Mouse (Mus musculus): ENCODE measurements around the gene Tspear. TPM values are rescaled to one million over a fixed set of nuclear protein-coding genes. Genes with fewer than 3 reads are reported as not detected.
"Not testable (repeated sequence)": the region's sequence is repeated elsewhere in the genome, so short reads cannot be mapped to it uniquely, and the experiment has no call there.

Gene Tspear
- not detected for total RNA-seq (2022)

DNA sequence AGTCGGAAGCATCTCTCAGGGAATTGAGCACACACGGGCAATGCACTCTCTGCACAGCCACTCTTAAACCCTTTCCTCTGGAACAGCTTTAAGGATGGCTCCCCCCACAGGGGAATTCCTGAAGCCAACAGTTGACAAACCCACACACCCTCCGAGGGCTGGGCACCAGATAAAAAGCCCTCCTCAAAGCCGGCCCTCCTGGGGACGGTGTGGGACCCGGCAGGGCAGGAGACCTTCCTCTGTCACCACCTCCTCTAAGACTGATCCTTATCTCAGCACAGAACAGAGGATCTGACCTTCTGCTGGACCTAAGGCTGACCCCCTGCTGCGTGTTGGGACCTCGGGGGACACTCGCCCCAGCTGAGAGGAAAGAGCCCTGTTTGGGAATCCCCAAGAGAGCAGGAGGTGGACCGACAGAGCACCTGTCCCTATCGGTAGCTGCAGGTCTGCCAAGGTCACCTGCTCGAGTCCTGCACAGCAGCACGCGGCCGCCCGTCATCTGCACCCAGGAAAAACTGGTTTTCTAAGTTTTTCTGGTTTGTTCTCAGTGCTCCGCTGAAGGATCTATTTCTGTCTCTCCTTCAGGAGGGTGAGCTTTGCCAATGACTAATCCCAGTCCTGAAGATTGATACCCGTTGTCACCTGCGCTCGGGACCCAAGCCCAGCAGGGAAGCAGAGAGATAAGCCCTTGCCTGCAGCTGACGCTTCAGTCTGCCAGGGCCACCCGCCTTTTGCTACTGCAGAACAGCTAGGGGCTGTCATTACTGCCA lies at the start of gene Tspear:
TSS of gene Tspear (plus strand) at position 675 of the 770 bp plus-strand sequence.
- peak; percentile 15 for DNase-seq (ENCODE audit: low spot score)

DNA sequence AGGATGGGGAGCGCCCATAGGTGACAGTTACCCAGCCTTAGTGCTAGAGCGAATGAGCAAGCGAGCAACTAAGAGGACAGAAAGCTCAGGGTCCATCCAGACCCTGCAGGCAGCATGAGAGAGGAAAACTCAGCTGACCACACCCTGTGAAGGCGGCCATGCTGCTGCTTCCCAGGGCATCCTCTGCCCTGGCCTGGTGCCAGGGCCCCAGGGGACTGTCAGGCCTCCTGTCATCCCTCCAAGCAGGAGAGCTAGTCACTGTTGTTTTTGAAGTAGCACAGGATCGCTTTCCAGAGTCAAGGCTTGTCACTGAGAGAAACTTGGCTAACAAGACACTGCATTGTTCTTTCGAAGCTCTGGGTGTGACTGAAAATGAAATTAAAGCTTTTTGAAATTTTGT lies 47.4 kb upstream of the Tspear start:
- no peak for DNase-seq (ENCODE audit: low spot score)

DNA sequence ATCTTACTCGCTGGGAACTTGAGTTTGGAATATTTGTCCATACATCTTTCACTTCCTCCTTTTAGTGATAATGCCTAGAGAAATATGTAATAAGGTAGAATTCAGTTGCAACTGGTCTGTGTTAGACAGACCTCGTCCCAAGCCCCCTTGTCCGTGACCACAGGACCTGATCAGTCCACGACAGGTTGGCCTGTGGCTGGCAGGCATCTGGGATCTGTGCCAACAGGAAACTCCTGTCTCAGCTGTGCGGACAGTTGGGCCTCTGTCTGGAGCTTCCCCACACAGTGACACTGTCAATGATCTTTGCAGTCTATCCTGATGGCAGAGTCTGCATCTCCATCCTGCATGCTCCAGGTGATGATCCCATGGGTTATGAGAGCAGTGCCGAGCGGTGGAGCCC lies 43.2 kb upstream of the Tspear start:
- DNase-seq (ENCODE audit: low spot score): no peak

DNA sequence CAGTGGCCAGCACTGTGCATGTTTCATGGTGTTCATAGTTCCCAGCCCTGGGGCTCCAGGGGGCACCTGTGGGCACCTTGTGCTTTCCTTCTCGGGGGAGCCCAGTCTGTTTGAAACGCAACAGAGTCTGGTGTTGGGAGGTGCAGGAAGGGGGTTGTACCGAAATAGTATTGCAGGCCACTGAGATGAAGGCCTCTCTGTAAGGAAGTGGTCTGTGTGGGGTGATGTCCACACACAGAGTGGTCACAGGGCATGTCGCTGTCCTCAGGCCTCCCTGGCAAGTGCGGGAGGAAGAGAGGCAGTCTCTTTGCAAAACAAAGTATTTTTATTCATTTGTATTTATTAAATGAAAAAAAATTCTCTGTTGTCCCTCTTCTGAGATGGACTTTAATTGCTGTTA lies 40.8 kb upstream of the Tspear start:
- DNase-seq (ENCODE audit: low spot score): no peak

DNA sequence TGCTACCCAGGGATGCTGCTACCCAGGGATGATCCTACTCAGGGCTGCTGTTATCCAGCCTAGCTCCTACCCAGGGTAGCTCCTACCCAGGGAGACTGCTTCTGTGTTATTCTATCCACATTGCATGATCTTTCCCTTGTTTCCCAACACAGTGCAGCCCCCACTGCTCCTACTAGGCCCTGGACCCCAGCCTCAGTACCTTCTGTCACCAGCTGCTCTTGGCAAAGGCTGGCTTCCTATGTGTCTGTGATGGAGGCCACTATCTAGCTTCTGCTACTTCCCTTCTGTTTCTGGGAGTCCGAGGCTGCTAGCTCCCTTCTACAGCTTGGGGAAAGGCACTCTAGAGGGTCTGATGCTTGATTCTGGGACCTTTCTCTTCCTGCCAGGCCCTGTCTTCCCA lies 38.9 kb upstream of the Tspear start:
- DNase-seq (ENCODE audit: low spot score): no peak

DNA sequence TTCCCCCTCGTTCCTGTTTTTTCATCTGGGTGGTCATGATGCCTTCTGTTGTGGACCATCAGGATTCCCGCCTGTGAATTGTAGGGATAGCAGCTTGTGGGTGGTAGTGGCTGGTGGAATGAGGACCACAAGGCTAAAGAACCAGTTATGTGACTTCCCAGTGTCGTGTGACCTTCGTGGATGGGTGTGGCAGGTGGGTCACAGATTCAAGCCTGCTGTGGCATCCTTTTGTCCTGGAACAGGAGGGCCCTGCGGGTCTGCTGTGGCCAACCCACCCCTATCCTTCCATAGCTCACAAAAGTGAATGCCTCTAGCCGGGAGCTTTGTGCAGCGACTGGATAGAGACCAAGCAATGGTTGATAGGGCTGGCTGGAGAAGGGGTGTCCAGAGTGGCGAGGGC lies 38.5 kb upstream of the Tspear start:
- DNase-seq (ENCODE audit: low spot score): no peak

DNA sequence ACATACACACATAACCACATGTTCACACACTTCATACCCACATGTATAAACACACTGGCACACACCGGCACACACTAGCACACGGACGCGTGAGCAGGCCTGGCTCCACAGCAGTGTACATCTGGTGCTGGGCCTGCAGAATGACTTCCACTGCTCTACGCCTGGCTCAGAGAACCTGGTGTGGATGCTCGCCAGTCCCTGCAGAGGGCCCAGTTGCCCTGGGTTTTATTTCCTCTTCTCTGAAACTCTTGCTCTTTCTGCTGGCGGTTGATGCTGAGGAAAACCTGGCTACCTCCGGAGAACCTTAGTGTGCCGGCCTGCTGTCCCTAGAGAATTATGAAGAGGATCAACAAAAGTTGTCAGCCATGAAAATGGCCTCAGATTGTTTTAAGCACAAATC lies 34.3 kb upstream of the Tspear start:
- no peak for DNase-seq (ENCODE audit: low spot score)

DNA sequence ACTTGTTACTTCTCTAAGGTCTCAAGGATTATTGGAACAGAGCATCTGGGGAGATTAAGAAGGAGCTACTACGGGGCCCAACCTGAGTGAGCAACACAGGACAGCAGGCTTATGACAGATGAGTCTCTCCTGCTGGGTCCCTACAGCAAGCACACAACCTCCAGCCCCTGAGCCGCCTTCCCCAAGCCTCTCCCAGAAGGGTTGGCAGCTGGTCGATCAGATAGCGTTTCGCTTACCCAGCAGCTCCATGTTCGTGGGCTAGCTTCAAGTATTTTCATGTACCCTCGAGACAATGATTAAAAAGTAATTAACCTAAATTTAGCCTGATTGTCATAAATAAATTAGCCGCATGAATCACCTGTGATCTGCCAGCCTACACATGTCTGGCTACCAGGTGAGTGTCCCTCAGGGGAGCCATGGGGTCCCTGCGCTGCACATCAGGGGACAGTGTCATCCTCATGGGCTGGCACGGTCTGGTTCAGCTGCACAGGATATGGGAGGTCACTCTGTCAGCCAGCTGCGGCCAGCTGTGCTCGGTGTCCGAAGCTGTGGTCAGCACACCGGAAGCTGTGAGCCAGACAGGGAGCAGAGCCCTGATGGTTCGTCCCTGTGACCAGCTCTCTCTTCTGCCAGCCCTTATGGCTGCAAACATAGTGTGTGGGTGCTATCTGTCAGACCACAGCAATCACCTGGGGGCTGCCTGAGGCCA lies 27.9 kb upstream of the Tspear start:
- DNase-seq (ENCODE audit: low spot score): no peak

DNA sequence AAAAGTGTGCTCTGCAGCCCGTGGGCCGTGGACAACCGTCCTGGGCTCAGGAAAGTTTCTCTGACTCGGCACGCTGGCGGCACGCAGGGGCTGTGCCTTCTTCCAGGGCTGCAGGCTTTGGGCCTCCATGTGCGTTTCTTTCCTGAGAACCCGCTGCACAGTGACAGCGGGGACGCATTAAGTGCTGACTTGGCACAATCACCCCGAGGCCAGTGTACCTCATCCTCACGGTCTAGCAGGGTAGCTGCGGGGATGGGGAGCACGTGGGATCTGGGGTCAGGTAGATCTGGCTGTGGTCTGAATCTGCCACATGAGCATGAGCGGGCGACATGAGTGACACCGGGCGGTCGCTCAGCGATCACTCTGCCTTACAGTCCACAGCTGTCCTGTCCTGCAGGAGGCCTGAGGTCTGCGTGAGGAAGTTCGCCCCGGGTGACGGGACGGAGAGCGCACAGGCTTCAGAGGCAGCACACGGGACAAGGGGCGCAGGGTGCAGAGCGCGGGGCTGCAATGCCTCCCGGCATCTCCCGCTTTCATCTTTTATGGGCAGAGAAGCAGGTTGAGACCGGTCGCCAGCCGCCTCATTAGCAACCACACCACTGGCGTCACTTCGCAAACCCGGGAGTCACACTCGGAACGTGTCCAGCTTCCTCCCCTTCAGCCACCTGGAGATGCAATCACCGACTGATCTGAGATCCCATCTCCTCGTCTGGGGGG lies 22.3 kb upstream of the Tspear start:
- no peak for DNase-seq (ENCODE audit: low spot score)

DNA sequence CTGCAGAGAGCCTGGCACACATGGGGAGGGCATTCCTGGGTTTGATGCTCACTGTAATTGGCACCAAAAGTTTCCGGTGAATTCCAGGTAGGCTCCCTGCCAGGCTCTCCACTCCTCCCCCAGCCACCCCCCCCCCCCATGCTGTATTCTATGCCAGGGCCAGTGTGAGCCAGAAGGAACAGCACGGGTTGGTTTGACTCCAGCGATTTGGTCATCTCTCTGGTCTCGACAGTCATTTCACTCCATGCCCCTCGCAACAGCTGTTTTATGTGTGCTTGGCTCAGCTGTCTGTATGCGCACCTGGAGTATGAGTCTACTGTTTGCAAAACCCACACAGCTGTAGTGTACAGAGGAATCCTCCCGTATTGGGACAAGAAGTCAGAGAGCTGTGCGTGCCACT lies 20.0 kb upstream of the Tspear start:
- DNase-seq (ENCODE audit: low spot score): no peak

DNA sequence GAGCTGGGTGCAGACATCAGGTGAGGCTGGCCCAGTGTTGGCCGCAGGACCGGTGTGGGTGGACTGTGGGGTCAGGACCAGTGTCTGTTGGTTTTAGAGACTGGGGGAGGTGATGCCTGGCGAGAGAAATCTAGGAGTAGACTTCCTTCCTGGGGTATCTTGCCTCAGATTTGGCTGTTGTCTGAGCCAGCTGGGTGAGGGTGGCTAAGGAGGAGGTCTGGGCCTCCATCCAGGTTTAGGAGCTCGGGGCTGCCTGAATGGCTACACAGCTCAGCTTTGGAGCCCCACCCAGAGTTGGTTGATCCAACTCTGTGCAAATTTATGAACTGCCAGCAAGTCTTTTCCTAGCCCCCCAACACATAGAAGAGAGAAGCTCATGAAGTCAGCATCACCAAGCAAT lies 19.0 kb upstream of the Tspear start:
- no peak for DNase-seq (ENCODE audit: low spot score)

DNA sequence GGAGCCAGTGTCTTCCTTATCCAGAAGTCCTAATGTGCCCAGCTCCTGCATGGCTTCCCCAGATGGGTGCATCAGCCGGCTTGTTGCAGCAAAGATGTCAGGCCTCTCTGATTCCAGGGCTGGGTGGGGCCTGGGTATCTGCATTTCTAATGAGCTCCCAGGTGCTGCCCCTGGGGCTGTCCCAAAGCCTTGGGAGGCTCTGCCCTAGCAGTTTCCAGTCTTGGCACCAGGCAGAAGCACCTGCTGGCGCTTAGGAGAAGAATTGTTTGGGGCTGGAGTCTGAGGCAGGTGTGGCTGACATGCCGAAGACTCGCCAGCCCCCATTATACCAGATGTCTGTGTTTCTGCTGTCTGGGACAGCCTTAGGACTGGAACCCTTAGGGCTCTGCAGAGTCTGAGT lies 15.7 kb upstream of the Tspear start:
- DNase-seq (ENCODE audit: low spot score): no peak

DNA sequence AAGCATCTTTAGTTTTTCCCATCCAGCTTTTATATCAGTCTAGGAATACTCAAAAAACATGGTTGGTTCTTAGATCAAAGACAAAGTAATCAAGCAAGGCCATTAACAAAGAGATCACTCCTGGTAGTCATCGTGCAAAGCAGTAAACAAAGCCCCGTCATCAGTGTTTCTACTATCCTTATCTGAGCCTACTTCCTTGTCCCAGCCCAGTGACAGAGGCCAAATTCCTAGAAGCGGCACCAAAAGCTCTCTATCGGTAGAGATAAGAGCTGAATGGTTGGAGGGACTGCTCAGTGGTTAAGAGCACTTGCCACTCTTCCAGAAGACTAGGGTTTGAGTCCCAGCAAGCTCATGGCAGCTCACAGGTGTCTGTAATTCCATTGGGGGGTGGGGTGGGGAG lies 14.8 kb upstream of the Tspear start:
- no peak for DNase-seq (ENCODE audit: low spot score)

DNA sequence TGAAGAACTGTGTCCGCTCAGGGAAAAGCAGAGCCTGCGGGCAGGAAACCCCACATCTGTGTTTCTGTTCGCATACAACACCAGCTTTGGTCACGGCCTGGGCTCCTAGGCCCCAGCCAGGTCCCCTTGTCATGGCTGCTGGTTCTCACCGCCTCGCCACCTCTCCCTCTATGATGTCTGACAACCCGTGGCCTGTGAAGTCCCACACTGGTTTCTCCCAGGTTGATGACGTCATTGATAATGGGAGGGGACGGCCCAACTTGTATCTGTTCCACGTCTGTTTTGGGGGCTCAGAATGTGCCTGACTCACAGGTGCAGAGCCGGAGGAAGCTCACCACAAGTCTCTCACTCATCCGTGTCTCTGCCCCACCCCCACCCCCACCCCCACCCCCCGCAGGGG lies 12.6 kb upstream of the Tspear start:
- no peak for DNase-seq (ENCODE audit: low spot score)

DNA sequence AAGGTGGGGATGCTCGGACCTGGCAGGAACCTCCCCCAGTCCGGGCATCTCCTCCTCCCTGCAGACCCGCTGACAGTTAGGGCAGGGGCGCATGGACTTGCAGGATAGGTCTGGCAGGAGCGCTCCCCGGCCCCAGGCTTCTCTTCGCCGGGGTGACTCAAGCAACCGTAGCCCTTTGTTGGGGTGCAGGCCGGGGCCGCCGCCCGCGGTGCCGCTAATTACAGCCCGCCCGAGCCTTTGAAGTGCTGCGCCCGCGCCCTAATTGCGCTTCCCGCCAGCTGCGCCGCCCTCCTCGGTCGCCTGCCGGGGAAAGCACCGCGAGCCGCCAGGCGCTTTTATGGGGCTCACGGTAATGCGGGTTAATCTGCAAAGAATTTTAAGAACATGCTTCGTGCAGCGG lies 8.8 kb upstream of the Tspear start:
- no peak for DNase-seq (ENCODE audit: low spot score)

DNA sequence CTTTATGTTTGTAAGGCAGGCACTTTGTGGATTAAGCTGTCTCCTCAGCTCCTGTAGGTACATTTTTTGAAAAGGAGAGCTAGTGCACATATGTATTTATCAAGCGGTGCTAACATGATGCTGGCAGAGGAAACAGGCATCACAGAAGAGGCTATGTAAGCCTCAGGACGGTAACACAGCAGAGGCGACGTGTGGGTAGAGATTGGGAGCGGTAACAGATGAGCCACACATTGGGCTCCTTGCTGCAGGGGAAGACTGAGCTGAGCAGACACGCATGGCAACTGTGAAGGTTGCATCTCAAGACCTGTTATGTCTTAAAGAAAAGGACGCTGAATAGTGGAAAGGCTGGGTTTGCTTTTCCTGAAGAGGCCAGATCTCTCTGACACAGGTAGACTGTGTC lies 3.4 kb upstream of the Tspear start:
- DNase-seq (ENCODE audit: low spot score): no peak

DNA sequence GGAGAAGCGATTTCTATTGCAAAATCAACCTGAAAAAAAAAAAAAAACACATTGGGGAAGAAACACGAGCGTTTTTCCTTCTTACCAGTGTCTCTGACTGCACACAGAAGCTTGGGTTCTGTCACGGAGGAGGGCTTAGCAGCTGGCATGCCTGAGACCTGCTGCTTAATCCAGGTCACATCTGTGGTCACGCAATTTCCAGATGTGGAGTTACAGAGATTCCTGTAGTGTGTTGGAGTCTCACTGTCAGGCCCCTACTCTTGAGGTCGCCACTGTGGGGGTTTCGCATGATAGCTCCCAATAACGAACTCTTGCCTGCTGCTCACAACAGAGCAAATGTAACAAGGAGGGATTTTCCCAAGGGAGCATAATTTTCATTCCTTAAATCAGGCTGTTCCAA lies 2.2 kb upstream of the Tspear start:
- DNase-seq (ENCODE audit: low spot score): no peak

DNA sequence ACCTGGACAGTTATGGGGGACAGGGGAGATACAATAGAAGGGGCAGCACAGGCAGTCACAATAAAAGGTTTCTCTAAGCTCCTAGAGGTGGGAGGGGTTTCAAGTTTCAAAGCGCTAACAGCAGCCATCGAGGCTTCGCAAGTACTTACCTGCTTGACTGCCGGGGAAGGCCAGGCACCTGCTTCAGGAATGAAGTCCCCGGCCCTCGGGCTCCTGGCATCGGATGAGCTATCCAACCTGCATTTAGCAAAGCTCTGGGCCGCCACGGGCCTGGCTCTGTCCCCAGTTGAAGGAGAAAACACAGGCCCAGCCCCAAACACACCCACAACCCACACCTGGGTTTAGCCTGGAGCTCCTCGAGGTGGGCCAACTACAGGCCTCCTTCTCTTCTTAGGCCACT lies 652 bp downstream of the Tspear start:
- DNase-seq (ENCODE audit: low spot score): no peak

DNA sequence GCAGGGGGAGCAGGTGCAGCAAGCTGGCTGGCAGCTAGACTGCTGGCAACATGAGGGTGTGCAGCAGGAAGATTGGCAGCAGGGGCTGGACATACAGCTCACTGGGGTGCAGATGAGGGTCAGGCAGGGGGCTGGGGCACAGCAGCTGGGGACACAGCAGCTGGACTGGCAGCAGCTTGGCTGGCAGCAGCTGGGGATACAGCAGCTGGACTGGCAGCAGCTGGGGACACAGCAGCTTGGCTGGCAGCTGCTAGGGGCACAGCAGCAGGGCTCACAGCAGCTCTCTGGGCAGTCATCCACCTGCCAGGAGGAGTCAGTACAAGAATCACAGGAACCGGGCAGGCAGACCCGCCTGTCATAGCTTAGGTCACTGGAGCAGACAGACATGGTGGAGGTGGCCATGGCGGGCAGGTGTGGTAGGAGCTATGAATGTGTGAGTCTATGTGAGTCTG lies 4.0 kb downstream of the Tspear start, which contains the start of gene Gm19402:
TSS of gene Gm19402 (minus strand) at position 402 of the 452 bp plus-strand sequence.
- DNase-seq (ENCODE audit: low spot score): not testable (repeated sequence)

DNA sequence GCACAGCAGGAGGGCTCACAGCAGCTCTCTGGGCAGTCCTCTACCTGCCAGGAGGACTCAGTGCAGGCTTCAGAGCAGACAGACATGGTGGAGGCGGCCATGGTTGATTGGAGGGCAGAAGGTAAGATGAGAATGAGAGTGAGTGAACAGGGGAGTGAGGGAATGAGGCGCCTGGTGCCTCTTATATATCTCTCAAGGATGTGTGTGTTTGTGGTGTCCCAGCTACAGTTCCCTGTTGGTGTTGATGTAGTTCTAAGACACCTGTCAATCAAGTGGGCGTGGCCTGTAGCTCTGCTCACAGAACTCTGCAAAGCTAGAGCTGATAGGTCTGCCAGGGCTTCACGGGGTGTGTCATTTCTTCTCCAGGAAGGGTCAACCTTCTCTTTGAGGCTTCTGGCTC lies 10.8 kb downstream of the Tspear start, which contains the start of gene Gm9508:
TSS of gene Gm9508 (minus strand) at position 101 of the 400 bp plus-strand sequence.
- DNase-seq (ENCODE audit: low spot score): no peak

DNA sequence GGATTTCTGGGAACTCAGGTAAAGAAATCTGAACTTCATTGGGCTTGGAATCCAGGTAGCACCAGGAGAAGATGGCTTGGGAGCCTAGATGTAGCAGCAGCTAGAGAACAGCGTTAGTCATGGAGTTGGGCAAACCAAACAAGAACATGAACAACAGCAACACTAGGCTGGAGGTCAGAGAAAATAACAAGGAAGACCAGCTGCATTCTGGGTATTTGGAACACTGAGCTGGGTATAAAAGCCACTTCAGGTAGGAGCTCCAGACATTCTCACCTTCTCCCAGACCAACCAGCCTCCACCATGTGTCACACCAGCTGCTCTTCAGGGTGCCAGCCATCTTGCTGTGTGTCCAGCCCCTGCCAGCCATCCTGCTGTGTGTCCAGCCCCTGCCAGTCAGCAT lies 20.0 kb downstream of the Tspear start, which contains the start of gene Gm10272:
TSS of gene Gm10272 (plus strand) at position 301 of the 400 bp plus-strand sequence.
- no peak for DNase-seq (ENCODE audit: low spot score)

DNA sequence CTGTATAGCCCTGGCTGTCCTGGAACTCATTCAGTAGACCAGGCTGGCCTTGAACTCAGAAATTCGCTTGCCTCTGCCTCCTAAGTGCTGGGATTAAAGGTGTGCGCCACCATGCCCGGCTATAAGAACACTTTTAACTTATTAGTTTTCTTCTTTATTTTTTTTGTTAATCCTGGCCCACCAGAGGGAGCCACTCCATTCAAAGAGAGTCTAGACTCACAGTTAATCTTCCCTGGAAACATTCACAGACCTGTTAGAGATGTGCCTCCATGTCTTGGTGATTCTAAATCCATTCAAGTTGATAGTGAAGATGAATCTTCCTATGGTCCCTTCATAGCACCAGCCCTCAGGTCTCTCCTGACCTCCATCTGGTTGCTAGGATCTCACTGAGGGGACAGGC lies 23.5 kb downstream of the Tspear start:
- no peak for DNase-seq (ENCODE audit: low spot score)
